Mouse (Mus musculus): ENCODE data around the gene Ly6g6c. TPM values are rescaled to one million over a fixed set of nuclear protein-coding genes. Genes with fewer than 3 reads are reported as not detected.

The Ly6g6c gene
- polyA plus RNA-seq, 1 experiment from 2014 or later = not detected

GRCm38 (mm10) chr17:35051156-35052086, 13.8 kb upstream of the Ly6g6c start:
- WGBS = under 1% methylated on average over 21 of the region's 21 CpGs
- H3K4me3 ChIP-seq = peak overlapping the region; percentile 80
- H3K27me3 ChIP-seq (ENCODE audit: insufficient read depth, poor library complexity, severe bottlenecking) = no peaks in the 10 kb centered on the region
- no peaks in the 10 kb centered on the region for H3K9me3 ChIP-seq
- H3K4me1 ChIP-seq = peaks cover 58% of the 10 kb centered on the region
- peak overlapping the region; percentile 98 for H3K27ac ChIP-seq
- peak; percentile 95 for DNase-seq (ENCODE audit: low spot score)
- peaks cover 45% of the 10 kb centered on the region for H3K36me3 ChIP-seq

- Histone ChIP-seq H3K4me1 (peaks cover 51% of the 10 kb centered on the region), H3K36me3 (peaks cover 53% of the 10 kb centered on the region), H3K4me3 (peak overlapping the region; percentile 80), H3K27ac (peak overlapping the region; percentile 98), H3K27me3 (ENCODE audit: insufficient read depth, poor library complexity, severe bottlenecking) (no peaks in the 10 kb centered on the region), H3K9me3 (no peaks in the 10 kb centered on the region)
- no peak for DNase-seq (ENCODE audit: low spot score)
- 69% methylated on average over 12 of the region's 12 CpGs for WGBS
Measured at GRCm38 (mm10) chr17:35052271-35052798, 12.9 kb upstream of the Ly6g6c start.

GRCm38 (mm10) chr17:35055691-35056495, 9.3 kb upstream of the Ly6g6c start:
- no peak overlapping the region for H3K4me3 ChIP-seq
- H3K27me3 ChIP-seq (ENCODE audit: insufficient read depth, poor library complexity, severe bottlenecking) = no peaks in the 10 kb centered on the region
- peaks cover 54% of the 10 kb centered on the region for H3K4me1 ChIP-seq
- no peak for DNase-seq (ENCODE audit: low spot score)
- H3K27ac ChIP-seq = no peak overlapping the region
- H3K36me3 ChIP-seq = peaks cover 73% of the 10 kb centered on the region
- H3K9me3 ChIP-seq = no peaks in the 10 kb centered on the region
- 91% methylated on average over 7 of the region's 7 CpGs for WGBS

GRCm38 (mm10) chr17:35057090-35057489, 8.1 kb upstream of the Ly6g6c start:
- Histone ChIP-seq H3K36me3 (peaks cover 81% of the 10 kb centered on the region), H3K4me1 (peaks cover 50% of the 10 kb centered on the region), H3K4me3 (no peak overlapping the region), H3K27me3 (ENCODE audit: insufficient read depth, poor library complexity, severe bottlenecking) (no peaks in the 10 kb centered on the region), H3K9me3 (no peaks in the 10 kb centered on the region), H3K27ac (no peak overlapping the region)
- no peak for DNase-seq (ENCODE audit: low spot score)
- WGBS = 77% methylated on average over 3 of the region's 3 CpGs

- WGBS = 62% methylated on average over 9 of the region's 9 CpGs
- Histone ChIP-seq H3K4me3 (peak overlapping the region; percentile 77), H3K27me3 (ENCODE audit: insufficient read depth, poor library complexity, severe bottlenecking) (peaks cover 5% of the 10 kb centered on the region), H3K36me3 (peaks cover 79% of the 10 kb centered on the region), H3K4me1 (peaks cover 40% of the 10 kb centered on the region), H3K9me3 (no peaks in the 10 kb centered on the region), H3K27ac (peak overlapping the region; percentile 92; the same call in 1 of the 2 replicates)
- DNase-seq (ENCODE audit: low spot score) = no peak
Measured at GRCm38 (mm10) chr17:35058316-35058715, 6.9 kb upstream of the Ly6g6c start.

- H3K27ac ChIP-seq = peak within 1 kb of the TSS; percentile 92
- DNase-seq (ENCODE audit: low spot score) = peak; percentile 97
- peaks cover 13% of the 10 kb centered on the region for H3K27me3 ChIP-seq (ENCODE audit: insufficient read depth, poor library complexity, severe bottlenecking)
- H3K4me1 ChIP-seq = peaks cover 42% of the 10 kb centered on the region
- under 1% methylated on average over 57 of the region's 57 CpGs for whole genome bisulfite sequencing
- peak within 1 kb of the TSS; percentile 77 for H3K4me3 ChIP-seq
- H3K9me3 ChIP-seq = no peaks in the 10 kb centered on the region
- peaks cover 72% of the 10 kb centered on the region for H3K36me3 ChIP-seq
Measured at GRCm38 (mm10) chr17:35058911-35059892, 6.0 kb upstream of the Ly6g6c start, which contains the start of gene Ddah2. Gene Ddah2, plus strand, starts transcription at chr17:35059035.

GRCm38 (mm10) chr17:35060071-35060470, 5.1 kb upstream of the Ly6g6c start:
- Histone ChIP-seq H3K9me3 (no peaks in the 10 kb centered on the region), H3K4me1 (peaks cover 49% of the 10 kb centered on the region), H3K4me3 (peak overlapping the region; percentile 77), H3K27ac (peak overlapping the region; percentile 92; the same call in 1 of the 2 replicates), H3K27me3 (ENCODE audit: insufficient read depth, poor library complexity, severe bottlenecking) (peaks cover 22% of the 10 kb centered on the region), H3K36me3 (peaks cover 63% of the 10 kb centered on the region)
- WGBS = 24% methylated on average over 14 of the region's 14 CpGs
- no peak for DNase-seq (ENCODE audit: low spot score)

GRCm38 (mm10) chr17:35060737-35061297, 4.4 kb upstream of the Ly6g6c start:
- H3K4me3 ChIP-seq = peak overlapping the region; percentile 77
- WGBS = 60% methylated on average over 22 of the region's 22 CpGs

GRCm38 (mm10) chr17:35061299-35061698, 3.9 kb upstream of the Ly6g6c start:
- Histone ChIP-seq H3K4me1 (peaks cover 56% of the 10 kb centered on the region), H3K9me3 (no peaks in the 10 kb centered on the region), H3K27ac (no peak overlapping the region), H3K4me3 (no peak overlapping the region), H3K27me3 (ENCODE audit: insufficient read depth, poor library complexity, severe bottlenecking) (peaks cover 34% of the 10 kb centered on the region), H3K36me3 (peaks cover 52% of the 10 kb centered on the region)
- 71% methylated on average over 8 of the region's 8 CpGs for WGBS
- no peak for DNase-seq (ENCODE audit: low spot score)

More at GRCm38 (mm10) chr17:35060737-35061297, 4.4 kb upstream of the Ly6g6c start:
- no peak for DNase-seq (ENCODE audit: low spot score)
- peaks cover 56% of the 10 kb centered on the region for H3K36me3 ChIP-seq
- peaks cover 29% of the 10 kb centered on the region for H3K27me3 ChIP-seq (ENCODE audit: insufficient read depth, poor library complexity, severe bottlenecking)
- peaks cover 54% of the 10 kb centered on the region for H3K4me1 ChIP-seq
- no peak overlapping the region for H3K27ac ChIP-seq
- no peaks in the 10 kb centered on the region for H3K9me3 ChIP-seq

GRCm38 (mm10) chr17:35063466-35063865, 1.7 kb upstream of the Ly6g6c start:
- Histone ChIP-seq H3K9me3 (no peaks in the 10 kb centered on the region), H3K27ac (no peak overlapping the region), H3K27me3 (ENCODE audit: insufficient read depth, poor library complexity, severe bottlenecking) (peaks cover 56% of the 10 kb centered on the region), H3K36me3 (peaks cover 31% of the 10 kb centered on the region), H3K4me1 (peaks cover 46% of the 10 kb centered on the region), H3K4me3 (no peak overlapping the region)
- 83% methylated on average over 3 of the region's 3 CpGs for WGBS
- DNase-seq (ENCODE audit: low spot score) = no peak

GRCm38 (mm10) chr17:35064378-35064877, 760 bp upstream of the Ly6g6c start:
- no peak for DNase-seq (ENCODE audit: low spot score)
- Histone ChIP-seq H3K27ac (no peak overlapping the region), H3K27me3 (ENCODE audit: insufficient read depth, poor library complexity, severe bottlenecking) (peaks cover 65% of the 10 kb centered on the region), H3K9me3 (no peaks in the 10 kb centered on the region), H3K36me3 (peaks cover 31% of the 10 kb centered on the region), H3K4me1 (peaks cover 41% of the 10 kb centered on the region), H3K4me3 (peak overlapping the region; percentile 56)
- 19% methylated on average over 10 of the region's 10 CpGs for WGBS

All from heart, embryonic 10.5 days (tissue).